Mouse (Mus musculus): Measurements from ENCODE around the gene Gchfr. TPM values are rescaled to one million over a fixed set of nuclear protein-coding genes. Genes with fewer than 3 reads are reported as not detected.

Gchfr gene
- polyA plus RNA-seq (2016; fragmentation: Nextera tagmentation; extraction: Ambion mirVana): 3.3 and 6.1 TPM in 2 replicates

DNA sequence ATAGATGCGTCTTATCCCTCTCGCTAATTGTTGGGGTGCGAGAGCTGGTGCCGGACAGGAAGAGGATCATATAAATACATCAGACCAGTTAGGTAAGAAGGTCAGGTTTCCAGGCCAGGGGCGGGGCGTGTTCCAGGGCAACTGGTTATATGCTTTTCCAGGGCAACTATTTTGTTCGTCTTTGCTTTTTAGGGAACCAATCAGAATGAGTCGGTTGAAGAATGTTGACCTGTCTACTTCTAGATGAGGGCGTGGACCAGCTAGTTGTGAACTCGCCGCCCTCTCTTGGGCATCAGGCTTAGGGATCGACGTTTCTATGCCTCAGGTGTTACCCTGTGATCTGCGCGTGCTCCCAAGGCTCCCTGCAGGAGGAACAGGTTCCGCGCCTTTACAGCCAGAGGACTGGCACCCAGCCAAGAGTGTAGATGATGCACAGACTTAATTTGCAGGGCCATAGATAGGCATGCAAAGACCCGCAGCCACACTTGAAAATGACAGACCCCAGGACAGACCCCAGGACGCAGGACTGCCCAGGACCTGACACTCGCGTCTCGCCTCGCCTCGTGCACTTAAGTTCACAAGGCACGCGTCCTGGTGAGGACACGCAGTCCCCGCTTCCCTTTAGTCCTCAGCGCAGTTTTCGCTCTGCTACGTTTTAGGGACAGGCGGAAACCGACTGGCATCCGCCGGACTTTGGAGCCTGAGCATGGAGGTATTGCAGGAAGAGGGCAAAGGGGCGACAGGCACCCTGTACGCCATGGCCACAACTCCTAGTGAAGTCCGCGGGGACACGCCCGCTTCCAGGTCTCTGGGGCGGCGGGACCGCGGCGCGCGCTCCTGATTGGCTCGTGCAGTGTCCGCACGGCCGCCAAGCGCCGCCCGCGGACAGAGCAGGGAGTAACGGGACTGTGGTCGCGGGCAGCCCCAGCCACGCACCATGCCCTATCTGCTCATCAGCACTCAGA lies at the start of gene Gchfr:
Gene Gchfr (plus strand): TSS at position 873 of the 965 bp plus-strand sequence.
- H3K9me3 ChIP-seq: no peaks in the 10 kb centered on the region
- H3K27me3 ChIP-seq (ENCODE audit: insufficient read depth, poor library complexity, severe bottlenecking): peaks cover 59% of the 10 kb centered on the region
- WGBS: under 1% methylated on average over 60 of the region's 60 CpGs
- H3K4me3 ChIP-seq: peak within 1 kb of the TSS; percentile 68
- H3K27ac ChIP-seq: peak within 1 kb of the TSS; percentile 64
- peaks cover 23% of the 10 kb centered on the region for H3K4me1 ChIP-seq (replicated peaks)
- peak; percentile 73 for DNase-seq (ENCODE audit: low spot score)
- H3K36me3 ChIP-seq: peaks cover 5% of the 10 kb centered on the region; the same call in 1 of the 2 replicates

DNA sequence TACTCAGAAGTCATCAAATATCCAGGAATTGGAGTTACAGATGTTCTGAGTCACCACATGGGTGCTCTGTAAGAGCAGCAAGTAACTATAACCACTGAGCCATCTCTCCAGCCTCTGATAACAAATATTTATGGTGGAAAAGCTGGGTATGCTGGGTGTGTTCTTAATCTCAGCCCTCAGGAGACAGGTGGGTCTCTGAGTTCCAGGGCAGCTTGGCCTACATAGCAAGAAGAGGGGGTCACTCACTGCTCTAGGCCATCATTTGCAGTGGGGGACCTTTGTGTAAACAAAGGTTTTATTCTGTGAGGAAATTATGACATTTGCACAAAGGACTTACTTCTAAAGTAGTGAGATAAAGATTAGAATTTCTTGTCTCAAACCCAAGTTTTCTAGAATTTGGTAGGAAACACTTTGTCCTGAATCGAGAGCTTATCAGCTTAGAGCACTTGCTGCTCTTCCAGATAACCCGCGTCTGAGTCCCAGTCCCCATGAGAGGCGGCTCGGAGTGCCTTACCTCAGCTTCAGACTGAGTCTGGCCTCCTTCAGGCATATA lies 31.2 kb upstream of the Gchfr start:
- 86% methylated on average over 5 of the region's 5 CpGs for WGBS
- peaks cover 100% of the 10 kb centered on the region for H3K36me3 ChIP-seq
- no peaks in the 10 kb centered on the region for H3K9me3 ChIP-seq

DNA sequence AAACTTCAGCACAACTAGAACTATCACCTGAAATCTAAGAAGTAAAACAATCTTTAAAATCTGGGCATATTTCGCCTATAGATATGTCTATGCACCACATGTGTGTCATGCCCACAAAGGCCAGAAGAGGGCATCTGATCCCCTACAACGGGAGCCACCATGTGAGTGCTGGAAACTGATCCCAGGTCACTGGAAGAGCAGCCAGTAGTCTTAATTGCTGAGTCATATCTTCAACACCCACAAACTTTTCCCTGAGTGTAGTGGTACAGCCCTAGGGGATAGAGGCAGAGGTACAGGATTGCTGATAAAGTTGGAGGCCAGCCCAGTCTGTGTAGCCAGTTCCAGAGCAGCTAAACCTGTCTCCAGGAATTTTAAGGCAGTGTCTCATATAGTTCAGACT lies 22.4 kb upstream of the Gchfr start:
- no peaks in the 10 kb centered on the region for H3K4me1 ChIP-seq (replicated peaks)
- H3K36me3 ChIP-seq: peaks cover 98% of the 10 kb centered on the region
- 87% methylated on average over 2 of the region's 2 CpGs for WGBS
- DNase-seq (ENCODE audit: low spot score): no peak
- peaks cover 4% of the 10 kb centered on the region; the same call in 1 of the 2 replicates for H3K9me3 ChIP-seq
- H3K4me3 ChIP-seq: no peak overlapping the region
- H3K27ac ChIP-seq: no peak overlapping the region
- no peaks in the 10 kb centered on the region for H3K27me3 ChIP-seq (ENCODE audit: insufficient read depth, poor library complexity, severe bottlenecking)

More for the DNA sequence above, 31.2 kb upstream of the Gchfr start:
- no peak overlapping the region for H3K27ac ChIP-seq
- no peaks in the 10 kb centered on the region for H3K4me1 ChIP-seq (replicated peaks)
- no peaks in the 10 kb centered on the region for H3K27me3 ChIP-seq (ENCODE audit: insufficient read depth, poor library complexity, severe bottlenecking)
- DNase-seq (ENCODE audit: low spot score): no peak
- H3K4me3 ChIP-seq: no peak overlapping the region

DNA sequence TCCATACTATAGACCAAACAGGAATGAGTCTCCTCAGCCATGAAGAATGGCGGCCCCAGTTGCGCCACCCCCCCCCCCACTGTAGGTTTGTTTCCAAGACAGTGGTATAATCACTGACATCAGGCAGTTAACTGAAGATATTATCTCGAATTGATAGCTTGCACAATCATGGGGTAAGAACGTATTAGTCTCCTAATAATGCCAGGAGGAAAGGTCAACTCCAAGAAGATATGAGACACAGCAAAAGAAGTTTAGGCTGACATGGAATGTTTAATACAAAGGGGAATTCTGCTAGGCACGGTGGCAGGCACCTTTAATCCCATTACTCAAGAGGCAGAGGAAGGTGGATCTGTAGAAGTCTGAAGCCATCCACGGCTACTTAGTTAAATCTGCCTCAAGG lies 21.1 kb upstream of the Gchfr start:
- Histone ChIP-seq H3K9me3 (peaks cover 4% of the 10 kb centered on the region; the same call in 1 of the 2 replicates), H3K27ac (no peak overlapping the region), H3K27me3 (ENCODE audit: insufficient read depth, poor library complexity, severe bottlenecking) (no peaks in the 10 kb centered on the region), H3K36me3 (peaks cover 98% of the 10 kb centered on the region), H3K4me1 (replicated peaks) (no peaks in the 10 kb centered on the region), H3K4me3 (no peak overlapping the region)
- 90% methylated on average over 6 of the region's 6 CpGs for WGBS
- DNase-seq (ENCODE audit: low spot score): no peak

DNA sequence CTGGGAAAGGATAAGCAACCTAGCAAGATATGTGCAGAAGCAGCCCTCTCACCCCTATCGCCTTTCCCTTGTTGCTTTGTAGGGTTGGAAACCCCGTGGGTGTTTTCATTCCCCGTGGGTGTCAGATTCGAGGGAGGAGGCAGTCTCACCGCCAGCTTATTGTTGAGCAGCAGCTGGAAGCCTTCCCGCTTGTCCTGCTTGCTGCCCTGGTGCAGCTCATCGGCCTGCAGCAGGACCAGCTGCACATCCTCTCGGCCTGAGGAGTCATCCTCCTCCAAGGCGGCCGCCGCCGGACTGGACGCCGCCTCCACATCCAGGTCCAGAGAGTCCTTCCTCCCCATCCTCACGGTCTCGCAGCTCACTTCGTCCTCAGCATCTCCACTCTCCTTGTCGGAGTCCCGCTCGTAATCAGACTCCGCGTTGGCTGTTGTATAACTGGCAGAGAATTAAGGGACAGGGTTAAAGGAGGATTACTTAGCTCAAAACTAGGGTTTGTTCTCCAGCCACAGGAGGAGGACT lies 20.4 kb upstream of the Gchfr start:
- no peak for DNase-seq (ENCODE audit: low spot score)
- Histone ChIP-seq H3K27me3 (ENCODE audit: insufficient read depth, poor library complexity, severe bottlenecking) (no peaks in the 10 kb centered on the region), H3K36me3 (peaks cover 98% of the 10 kb centered on the region), H3K4me1 (replicated peaks) (no peaks in the 10 kb centered on the region), H3K9me3 (peaks cover 4% of the 10 kb centered on the region; the same call in 1 of the 2 replicates), H3K4me3 (no peak overlapping the region), H3K27ac (no peak overlapping the region)
- WGBS: 83% methylated on average over 22 of the region's 22 CpGs

DNA sequence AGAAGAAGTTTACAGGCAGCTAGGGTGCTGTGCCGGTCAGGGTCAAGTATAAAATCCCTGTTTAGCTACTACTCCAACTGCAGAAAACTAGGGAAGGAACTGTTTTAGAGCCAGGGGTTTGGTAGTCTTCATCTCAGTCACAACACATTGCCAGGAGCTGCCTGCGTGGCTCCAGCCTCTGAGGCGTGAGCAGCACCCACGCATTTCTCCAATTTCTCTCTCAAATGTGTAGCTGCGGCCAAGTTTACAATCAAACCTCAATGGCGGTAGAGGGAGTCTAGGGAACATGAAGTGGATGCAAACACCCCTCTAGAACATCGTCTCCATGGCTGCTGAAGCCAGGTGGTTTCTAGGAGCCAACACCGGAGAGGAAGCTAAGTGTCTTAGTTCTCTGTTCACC lies 19.8 kb upstream of the Gchfr start:
- no peak for DNase-seq (ENCODE audit: low spot score)
- H3K9me3 ChIP-seq: peaks cover 4% of the 10 kb centered on the region; the same call in 1 of the 2 replicates
- no peaks in the 10 kb centered on the region for H3K27me3 ChIP-seq (ENCODE audit: insufficient read depth, poor library complexity, severe bottlenecking)
- H3K36me3 ChIP-seq: peaks cover 98% of the 10 kb centered on the region
- no peak overlapping the region for H3K27ac ChIP-seq
- no peak overlapping the region for H3K4me3 ChIP-seq
- 92% methylated on average over 8 of the region's 8 CpGs for WGBS
- H3K4me1 ChIP-seq (replicated peaks): no peaks in the 10 kb centered on the region

DNA sequence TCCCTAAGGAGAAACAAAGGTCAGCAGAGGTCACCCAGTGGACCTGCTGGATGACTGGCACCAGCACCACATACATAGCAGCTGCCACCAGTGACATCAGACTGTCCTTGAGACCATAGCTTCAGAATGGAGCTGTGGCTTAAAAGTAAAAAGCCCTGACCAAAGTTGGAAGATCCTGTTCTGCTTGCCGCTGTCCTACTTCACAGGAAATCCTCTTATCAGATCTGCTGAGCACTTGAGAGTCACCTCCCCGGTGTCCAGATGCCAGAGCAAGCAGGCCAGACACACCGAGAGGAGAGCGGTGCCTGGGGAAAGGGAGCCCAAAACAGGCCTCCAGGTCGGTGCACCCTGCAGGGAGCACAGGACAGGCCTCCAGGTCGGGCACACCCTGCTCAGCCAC lies 15.3 kb upstream of the Gchfr start:
- Histone ChIP-seq H3K4me1 (replicated peaks) (peaks cover 22% of the 10 kb centered on the region), H3K27me3 (ENCODE audit: insufficient read depth, poor library complexity, severe bottlenecking) (no peaks in the 10 kb centered on the region), H3K36me3 (peaks cover 77% of the 10 kb centered on the region), H3K27ac (no peak overlapping the region), H3K9me3 (no peaks in the 10 kb centered on the region), H3K4me3 (no peak overlapping the region)
- DNase-seq (ENCODE audit: low spot score): no peak
- 90% methylated on average over 6 of the region's 6 CpGs for WGBS

DNA sequence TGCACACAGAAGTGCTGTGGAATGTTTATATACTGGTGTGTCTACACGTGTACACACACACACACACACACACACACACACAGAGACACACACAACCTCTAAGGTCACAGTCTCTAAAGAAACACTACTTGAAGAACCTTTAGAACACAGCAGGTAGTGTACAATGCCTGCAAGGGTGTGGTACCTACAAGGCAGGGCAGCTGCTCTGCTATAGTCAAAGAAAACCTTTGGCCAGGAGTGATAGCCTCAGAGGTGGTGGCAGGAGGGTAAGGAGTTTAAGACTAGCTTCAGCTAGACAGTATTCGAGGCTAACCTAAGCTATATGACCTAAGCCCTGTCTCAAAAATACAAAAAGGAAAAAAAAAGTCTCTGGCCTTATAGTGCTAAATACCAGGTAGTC lies 12.9 kb upstream of the Gchfr start:
- Histone ChIP-seq H3K27me3 (ENCODE audit: insufficient read depth, poor library complexity, severe bottlenecking) (no peaks in the 10 kb centered on the region), H3K27ac (no peak overlapping the region), H3K4me1 (replicated peaks) (peaks cover 26% of the 10 kb centered on the region), H3K9me3 (no peaks in the 10 kb centered on the region), H3K4me3 (no peak overlapping the region), H3K36me3 (peaks cover 52% of the 10 kb centered on the region)
- 81% methylated on average over 2 of the region's 2 CpGs for WGBS
- no peak for DNase-seq (ENCODE audit: low spot score)

DNA sequence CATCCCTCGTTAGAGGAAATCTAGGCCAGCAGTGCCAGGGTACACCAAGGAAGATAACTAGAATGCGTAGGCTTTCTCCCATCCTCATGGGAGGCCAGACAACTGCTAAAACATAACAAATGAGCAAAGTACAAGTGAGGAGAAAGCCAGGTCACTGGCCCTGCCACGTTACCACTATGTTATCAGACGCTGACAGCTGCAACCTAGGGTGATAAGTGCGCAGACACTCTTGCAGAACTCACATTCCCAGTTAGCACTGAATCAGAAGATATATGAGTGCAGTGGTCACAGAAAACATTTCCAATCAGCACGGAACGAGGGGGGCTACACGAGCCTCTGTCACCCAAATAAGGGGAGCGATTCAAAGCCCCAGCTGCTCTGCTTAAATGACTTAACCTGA lies 12.2 kb upstream of the Gchfr start:
- WGBS: 90% methylated on average over 9 of the region's 9 CpGs

DNA sequence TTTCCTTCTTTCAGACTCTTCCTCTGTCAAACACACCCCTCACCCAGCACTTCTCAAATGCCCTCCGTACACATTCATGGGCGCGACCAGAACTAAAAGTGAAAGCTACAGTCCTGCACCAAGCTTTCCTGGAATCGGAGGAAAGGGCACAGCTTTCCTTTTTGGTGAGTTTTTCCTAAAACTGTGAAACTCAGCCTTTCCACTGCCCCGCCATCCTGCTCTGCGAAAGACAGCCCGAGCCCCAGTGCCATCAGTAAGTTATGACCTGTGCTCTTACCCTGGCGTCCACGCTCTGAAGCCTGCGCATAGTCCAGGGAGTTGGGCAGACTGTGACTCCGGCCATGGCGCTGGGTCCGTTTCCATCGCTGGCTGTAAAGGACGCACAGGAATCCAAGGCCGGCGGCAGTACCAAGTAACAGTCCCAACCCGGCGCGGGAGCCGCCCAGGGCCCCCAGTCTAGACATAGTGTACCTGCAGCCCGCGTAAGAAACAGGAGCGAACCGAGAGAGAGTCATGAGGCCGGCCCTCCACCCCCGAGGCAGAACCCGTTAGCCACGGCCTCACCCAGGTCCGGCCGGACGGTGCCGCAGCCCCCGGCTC lies 11.4 kb upstream of the Gchfr start:
- WGBS: 10% methylated on average over 34 of the region's 34 CpGs
- Histone ChIP-seq H3K27me3 (ENCODE audit: insufficient read depth, poor library complexity, severe bottlenecking) (no peaks in the 10 kb centered on the region), H3K4me1 (replicated peaks) (peaks cover 28% of the 10 kb centered on the region), H3K36me3 (peaks cover 37% of the 10 kb centered on the region), H3K27ac (peak overlapping the region; percentile 93), H3K9me3 (no peaks in the 10 kb centered on the region), H3K4me3 (peak overlapping the region; percentile 100)
- DNase-seq (ENCODE audit: low spot score): no peak

More for the DNA sequence above, 12.2 kb upstream of the Gchfr start:
- DNase-seq (ENCODE audit: low spot score): no peak
- Histone ChIP-seq H3K4me1 (replicated peaks) (peaks cover 26% of the 10 kb centered on the region), H3K27me3 (ENCODE audit: insufficient read depth, poor library complexity, severe bottlenecking) (no peaks in the 10 kb centered on the region), H3K27ac (no peak overlapping the region), H3K4me3 (peak overlapping the region; percentile 100; the same call in 1 of the 2 replicates), H3K9me3 (no peaks in the 10 kb centered on the region), H3K36me3 (peaks cover 45% of the 10 kb centered on the region)

DNA sequence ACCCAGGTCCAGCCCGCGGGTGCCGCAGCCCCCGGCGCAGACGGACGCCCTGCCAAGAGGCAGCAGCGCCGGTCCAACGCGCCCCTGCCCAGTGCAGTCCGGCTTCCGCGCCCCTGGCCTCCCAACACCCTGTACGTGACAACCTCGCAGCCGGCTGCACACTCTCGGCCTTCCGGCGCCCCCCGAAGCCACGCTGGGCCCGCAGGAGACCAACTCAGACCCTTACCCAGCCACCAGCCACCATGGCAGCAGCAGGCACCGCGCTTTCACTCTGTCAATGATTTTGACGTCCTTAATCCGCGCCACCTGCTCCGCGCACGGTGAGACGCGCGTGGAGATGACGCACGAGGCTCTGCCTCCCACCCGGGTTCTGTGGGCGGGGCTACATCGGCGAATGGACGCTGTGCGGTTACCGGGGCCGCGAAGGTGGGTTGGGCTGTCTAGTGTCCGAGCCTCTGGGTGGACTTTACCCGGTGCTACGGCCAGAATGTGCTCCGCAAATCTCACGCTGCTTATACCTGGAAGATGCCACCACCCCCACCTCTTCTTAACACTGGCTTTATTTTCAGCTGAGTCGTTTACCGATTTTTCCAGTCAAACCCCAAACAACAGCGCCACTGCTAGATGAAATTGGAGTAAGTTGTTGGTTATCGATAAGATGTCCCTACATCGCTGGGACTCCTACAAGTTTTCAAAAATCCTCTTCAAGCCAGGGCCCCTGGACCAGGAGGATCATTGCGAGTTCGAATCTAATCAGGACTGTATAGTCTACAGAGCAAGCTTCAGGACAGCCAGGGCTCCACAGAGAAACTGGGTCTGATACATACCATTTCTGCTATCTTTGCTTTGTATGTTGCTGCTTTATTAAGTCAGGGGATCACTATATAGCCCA lies 10.6 kb upstream of the Gchfr start, which contains the start of gene Rmdn3:
Gene Rmdn3 (minus strand): TSS at position 354 of the 892 bp plus-strand sequence.
- Histone ChIP-seq H3K9me3 (no peaks in the 10 kb centered on the region), H3K4me1 (replicated peaks) (peaks cover 31% of the 10 kb centered on the region), H3K27ac (peak within 1 kb of the TSS; percentile 93), H3K4me3 (peak within 1 kb of the TSS; percentile 100), H3K27me3 (ENCODE audit: insufficient read depth, poor library complexity, severe bottlenecking) (no peaks in the 10 kb centered on the region), H3K36me3 (peaks cover 30% of the 10 kb centered on the region)
- WGBS: 1% methylated on average over 57 of the region's 57 CpGs
- DNase-seq (ENCODE audit: low spot score): peak; percentile 93

DNA sequence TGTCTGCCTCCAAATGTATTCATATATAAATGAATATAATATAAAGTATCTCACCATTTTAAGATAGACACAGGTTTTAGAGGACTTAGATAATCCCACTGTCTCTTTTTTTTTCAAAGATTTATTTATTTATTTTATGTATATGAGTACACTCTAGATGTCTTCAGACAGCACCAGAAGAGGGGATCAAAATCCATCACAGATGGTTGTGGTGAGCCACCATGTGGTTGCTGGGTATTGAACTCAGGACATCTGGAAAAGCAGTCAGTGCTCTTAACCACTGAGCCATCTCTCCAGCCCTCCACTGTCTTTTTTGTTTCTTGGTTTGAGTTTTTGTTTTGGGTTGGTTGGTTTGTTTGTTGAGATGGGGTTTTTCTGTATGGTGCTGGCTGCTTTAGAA lies 9.7 kb upstream of the Gchfr start:
- H3K36me3 ChIP-seq: peaks cover 21% of the 10 kb centered on the region
- peak overlapping the region; percentile 100; the same call in 1 of the 2 replicates for H3K4me3 ChIP-seq
- H3K27me3 ChIP-seq (ENCODE audit: insufficient read depth, poor library complexity, severe bottlenecking): no peaks in the 10 kb centered on the region
- H3K9me3 ChIP-seq: no peaks in the 10 kb centered on the region
- DNase-seq (ENCODE audit: low spot score): no peak
- H3K4me1 ChIP-seq (replicated peaks): peaks cover 31% of the 10 kb centered on the region
- H3K27ac ChIP-seq: no peak overlapping the region

Measured in hindbrain, embryonic 10.5 days (tissue).